Mouse (Mus musculus) erythroblast, embryonic 14.5 days (primary cell): ENCODE measurements around the gene Ddr1. TPM values are rescaled to one million over a fixed set of nuclear protein-coding genes. Genes with fewer than 3 reads are reported as not detected.

Source experiments
- H3K27me3 ChIP-seq: 2 replicates; pipeline ENCODE4 v1.6.1; 2012; ENCODE audit warnings: inconsistent platforms; ENCODE audit not compliant: control insufficient read depth
- H3K36me3 ChIP-seq: 2 replicates; pipeline ENCODE4 v1.6.1; 2012; ENCODE audit warnings: mild to moderate bottlenecking, inconsistent platforms; ENCODE audit not compliant: control insufficient read depth
- H3K4me1 ChIP-seq: 2 replicates; pipeline ENCODE4 v1.6.1; 2012; ENCODE audit warnings: inconsistent platforms; ENCODE audit not compliant: control insufficient read depth
- H3K4me3 ChIP-seq: replicated peaks from 2 replicates; pipeline ENCODE3; 2012; ENCODE audit warnings: moderate library complexity, mild to moderate bottlenecking, inconsistent platforms
- H3K9me3 ChIP-seq: 2 replicates; pipeline ENCODE4 v1.6.1; 2012; ENCODE audit warnings: low read length, inconsistent platforms, mixed read lengths; ENCODE audit not compliant: control insufficient read depth
- GATA1 ChIP-seq: IDR thresholded peaks from 2 replicates; pipeline ENCODE4 v1.6.1; 2012; ENCODE audit warnings: low read length, inconsistent platforms, mixed read lengths
- TAL1 ChIP-seq: IDR thresholded peaks from 3 replicates; pipeline ENCODE4 v1.6.1; 2012; ENCODE audit warnings: low read length, inconsistent platforms, mixed read lengths
- polyA plus RNA-seq: library from polyadenylated mRNA; stranded (reverse); fragments of >175 nt; gene quantifications from 2 replicates; pipeline ENCODE4 v1.2.3, GENCODE M21; 2012

Ddr1 gene
- polyA plus RNA-seq, 1 experiment: not detected

GRCm38 (mm10) chr17:35727028-35727427 is 22.6 kb upstream of the Ddr1 start:
- Histone ChIP-seq H3K4me1 (peaks cover 9% of the 10 kb centered on the region), H3K9me3 (peaks cover 4% of the 10 kb centered on the region; the same call in 1 of the 2 replicates), H3K36me3 (no peaks in the 10 kb centered on the region), H3K27me3 (peaks cover 57% of the 10 kb centered on the region), H3K4me3 (no peak overlapping the region)
- no peak for TF ChIP-seq GATA1
- no peak for TF ChIP-seq TAL1

- Histone ChIP-seq H3K4me1 (peaks cover 9% of the 10 kb centered on the region), H3K36me3 (no peaks in the 10 kb centered on the region), H3K4me3 (no peak overlapping the region), H3K27me3 (peaks cover 51% of the 10 kb centered on the region), H3K9me3 (peaks cover 4% of the 10 kb centered on the region; the same call in 1 of the 2 replicates)
- no peak for TF ChIP-seq TAL1
- no peak for TF ChIP-seq GATA1
Observed at GRCm38 (mm10) chr17:35725286-35726232, 21.1 kb upstream of the Ddr1 start.

DNA sequence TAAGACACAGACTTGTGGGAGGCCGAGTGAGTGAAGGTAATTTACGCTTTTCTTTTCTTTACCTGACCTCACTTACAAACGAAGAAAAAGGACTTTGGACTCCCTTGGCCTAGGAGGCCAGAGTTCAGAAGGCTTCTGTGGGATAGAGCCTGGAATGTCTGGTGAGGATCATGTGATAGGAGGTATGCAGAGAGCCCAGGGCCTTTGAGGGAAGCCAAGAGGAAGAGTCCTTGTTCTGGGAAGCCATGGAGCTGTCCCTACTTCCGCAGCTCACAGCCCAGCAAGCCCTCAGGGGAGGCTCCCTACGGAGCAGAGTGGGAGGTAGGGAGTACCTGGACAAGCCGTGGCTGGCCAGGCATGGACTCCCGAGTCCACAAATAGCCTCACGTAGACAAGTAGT is 17.3 kb upstream of the Ddr1 start:
- peaks cover 4% of the 10 kb centered on the region; the same call in 1 of the 2 replicates for H3K9me3 ChIP-seq
- no peak for TF ChIP-seq TAL1
- no peak for TF ChIP-seq GATA1
- no peaks in the 10 kb centered on the region for H3K36me3 ChIP-seq
- peaks cover 5% of the 10 kb centered on the region for H3K4me1 ChIP-seq
- H3K27me3 ChIP-seq: peaks cover 36% of the 10 kb centered on the region
- H3K4me3 ChIP-seq: no peak overlapping the region

DNA sequence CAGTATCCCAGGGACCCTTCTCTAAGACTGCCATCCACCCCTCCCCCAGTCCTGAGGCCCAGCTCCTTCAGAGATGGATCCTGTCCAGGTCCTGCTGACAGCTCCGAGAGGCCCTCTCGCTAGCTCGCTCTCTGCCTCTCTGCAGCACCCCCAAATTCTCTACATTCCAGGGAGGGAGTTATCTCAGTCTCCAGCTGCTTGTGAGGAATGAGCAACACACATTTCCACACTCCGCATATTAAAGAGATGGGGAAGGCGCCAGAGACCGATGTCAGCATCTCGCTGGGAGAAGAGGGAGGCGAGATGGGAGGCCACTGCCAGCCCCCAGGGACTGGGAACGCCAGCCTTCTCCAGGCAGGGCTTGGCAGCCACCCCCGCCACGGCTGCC is 15.9 kb upstream of the Ddr1 start:
- no peak overlapping the region for H3K4me3 ChIP-seq
- H3K9me3 ChIP-seq: peaks cover 4% of the 10 kb centered on the region; the same call in 1 of the 2 replicates
- H3K36me3 ChIP-seq: no peaks in the 10 kb centered on the region
- TF ChIP-seq TAL1: no peak
- TF ChIP-seq GATA1: no peak
- H3K27me3 ChIP-seq: peaks cover 34% of the 10 kb centered on the region
- no peaks in the 10 kb centered on the region; the same call in 1 of the 2 replicates for H3K4me1 ChIP-seq

DNA sequence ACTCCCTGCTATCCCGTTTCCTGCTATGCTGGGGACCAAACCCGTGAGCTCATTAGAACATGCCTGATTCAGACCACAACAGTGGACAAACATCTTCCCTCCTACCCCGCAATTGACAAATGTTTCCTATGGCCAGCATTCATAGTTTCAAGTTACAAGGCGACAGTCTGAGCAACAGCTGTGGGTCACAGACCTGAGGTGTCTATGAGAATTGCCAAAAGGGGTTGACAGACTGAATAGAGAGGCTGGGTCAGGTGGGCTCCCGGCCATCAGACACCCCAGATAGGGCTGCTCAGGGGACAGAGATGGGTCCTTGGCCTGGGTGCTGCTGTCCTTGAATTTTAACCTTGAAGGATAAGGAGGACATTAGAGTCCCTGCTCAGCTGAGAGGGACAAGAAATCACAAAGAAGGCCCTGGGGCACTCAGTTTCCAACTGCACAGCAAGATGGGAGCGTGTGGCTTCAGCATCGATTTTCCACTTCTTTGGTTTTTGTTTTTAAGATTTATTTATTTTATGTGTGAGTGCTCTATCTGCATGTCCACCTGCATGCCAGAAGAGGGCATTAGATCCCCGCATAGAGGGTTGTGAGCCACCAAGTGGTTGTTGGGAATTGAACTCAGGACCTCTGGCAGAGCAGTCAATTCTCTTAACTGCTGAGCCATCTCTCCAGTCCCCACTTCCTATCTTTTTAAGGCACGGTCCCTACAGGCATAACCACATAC is 15.4 kb upstream of the Ddr1 start:
- H3K4me1 ChIP-seq: no peaks in the 10 kb centered on the region
- H3K9me3 ChIP-seq: peaks cover 4% of the 10 kb centered on the region; the same call in 1 of the 2 replicates
- peaks cover 28% of the 10 kb centered on the region for H3K27me3 ChIP-seq
- no peaks in the 10 kb centered on the region for H3K36me3 ChIP-seq
- H3K4me3 ChIP-seq: no peak overlapping the region
- TF ChIP-seq GATA1: no peak
- no peak for TF ChIP-seq TAL1

- Histone ChIP-seq H3K9me3 (no peaks in the 10 kb centered on the region), H3K4me1 (no peaks in the 10 kb centered on the region), H3K27me3 (peaks cover 12% of the 10 kb centered on the region), H3K36me3 (no peaks in the 10 kb centered on the region), H3K4me3 (no peak overlapping the region)
- TF ChIP-seq TAL1 (no peak), GATA1 (no peak)
Observed at GRCm38 (mm10) chr17:35717080-35717479, 12.7 kb upstream of the Ddr1 start.

- H3K4me1 ChIP-seq: no peaks in the 10 kb centered on the region
- no peaks in the 10 kb centered on the region for H3K36me3 ChIP-seq
- H3K4me3 ChIP-seq: no peak overlapping the region
- no peaks in the 10 kb centered on the region for H3K9me3 ChIP-seq
- H3K27me3 ChIP-seq: peaks cover 9% of the 10 kb centered on the region
- TF ChIP-seq TAL1 (no peak), GATA1 (no peak)
Observed at GRCm38 (mm10) chr17:35716114-35716513, 11.7 kb upstream of the Ddr1 start.

GRCm38 (mm10) chr17:35710705-35711347 is 6.4 kb upstream of the Ddr1 start:
- Histone ChIP-seq H3K27me3 (peaks cover 7% of the 10 kb centered on the region), H3K36me3 (no peaks in the 10 kb centered on the region), H3K9me3 (no peaks in the 10 kb centered on the region), H3K4me1 (no peaks in the 10 kb centered on the region), H3K4me3 (no peak overlapping the region)
- TF ChIP-seq GATA1: no peak
- TF ChIP-seq TAL1: no peak
